In the genomic region with DNA sequence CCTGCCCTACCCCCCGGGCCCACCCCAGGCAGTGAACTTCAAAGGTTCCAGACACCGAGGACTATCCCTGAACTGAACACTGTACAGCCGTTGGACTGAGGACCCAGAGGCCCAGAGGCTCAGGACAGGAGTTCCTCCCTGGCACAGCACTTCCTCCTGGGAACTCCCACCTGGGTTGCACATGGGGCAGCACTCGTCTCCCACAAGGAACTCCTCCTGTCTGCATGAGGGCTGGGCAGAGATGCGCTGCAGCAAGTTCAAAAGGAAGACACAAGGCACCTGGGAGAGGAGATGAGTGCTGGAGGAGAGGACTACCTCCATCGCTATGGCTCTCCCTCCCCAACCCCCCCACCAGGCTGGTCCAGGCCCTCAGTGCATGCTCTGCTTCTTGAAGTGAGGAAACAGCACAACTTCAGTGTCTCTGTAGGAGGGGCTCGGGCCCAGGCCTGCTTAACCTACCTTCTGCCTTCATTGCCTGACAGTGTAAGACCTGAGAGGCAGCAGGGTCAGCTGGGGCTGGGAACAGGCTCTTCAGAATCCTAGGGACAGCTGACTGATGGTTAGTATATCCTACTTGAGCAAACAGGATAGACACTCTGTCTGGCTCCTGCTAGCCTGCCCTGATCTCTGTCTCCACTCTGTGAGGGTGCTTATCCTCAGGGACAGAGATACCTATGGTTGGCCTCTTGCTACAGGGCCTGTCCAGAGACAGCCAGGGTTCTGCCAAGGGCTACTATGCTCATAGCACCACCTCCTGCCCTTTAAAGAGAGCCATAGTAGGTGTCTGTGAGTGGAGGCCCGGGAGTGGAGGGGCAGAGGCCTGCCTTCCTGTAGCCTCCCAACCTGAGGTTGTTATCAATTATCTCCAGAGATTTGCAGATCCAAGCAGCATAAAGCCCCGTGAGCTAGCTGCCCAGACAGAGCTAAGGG, we compare ENCODE assay signal across 8 mouse cellular contexts. TPM values are rescaled to one million over a fixed set of nuclear protein-coding genes. Genes with fewer than 3 reads are reported as not detected.
A peak's percentile ranks its signal among the peaks of the same experiment; 100 is the strongest.
DNase-seq lines count a peak whose midpoint lies in the region; ATAC-seq lines count a peak whose summit lies in the region.

No protein-coding gene starts in this region.

- 55% methylated on average over 9 of the region's 9 CpGs for WGBS in heart, embryonic 12.5 days
- 54% methylated on average over 9 of the region's 9 CpGs for WGBS in heart, embryonic 15.5 days

- peak overlapping the region; percentile 46 for H3K4me2 ChIP-seq in heart, embryonic 12.5 days
- peak overlapping the region; percentile 53 for H3K4me2 ChIP-seq in heart, embryonic 15.5 days

- H3K4me1 ChIP-seq in heart, embryonic 12.5 days (replicated peaks): peaks cover 21% of the 10 kb centered on the region
- peaks cover 10% of the 10 kb centered on the region for H3K4me1 ChIP-seq in heart, embryonic 15.5 days (replicated peaks)

- H3K4me3 ChIP-seq in heart, embryonic 12.5 days: peak overlapping the region; percentile 22
- peak overlapping the region; percentile 31 for H3K4me3 ChIP-seq in heart, embryonic 15.5 days

- intact Hi-C loops in left cerebral cortex, postnatal 10 days (cut with DNase I): no loop called here

- ATAC-seq in heart, embryonic 12.5 days (ENCODE audit: insufficient number of reproducible peaks, low FRiP score): peak; percentile 44
- ATAC-seq in heart, embryonic 15.5 days (replicated peaks; ENCODE audit: insufficient number of reproducible peaks, insufficient read depth, low FRiP score, low read depth): 0 out of 2 replicates have a peak, but pooled peaks have one; percentile 14

- H3K9me3 ChIP-seq in heart, embryonic 12.5 days (replicated peaks): 0 out of 2 replicates have a peak, but pooled peaks cover 4% of the 10 kb centered on the region
- H3K9me3 ChIP-seq in heart, embryonic 15.5 days (replicated peaks): no peaks in the 10 kb centered on the region

- peak overlapping the region; percentile 52 for H3K9ac ChIP-seq in heart, embryonic 12.5 days
- H3K9ac ChIP-seq in heart, embryonic 15.5 days: peak overlapping the region; percentile 12; the same call in 1 of the 2 replicates

- no peak for DNase-seq in heart, adult 8-10 months (ENCODE audit: low spot score)
- peak; percentile 53 for DNase-seq in CD4-positive helper T cell, adult 2 months (ENCODE audit: low read depth, low spot score)
- peak; percentile 24 to 27 for DNase-seq in lung, postnatal 4 days
- DNase-seq in cerebellum, adult 11 months: no peak
- DNase-seq in adipocyte (ENCODE audit: low spot score): no peak
- no peak for DNase-seq in left cerebral cortex, postnatal 10 days (ENCODE audit: extremely low spot score in 1 of 2, low spot score in 2 of 2)

- peak overlapping the region; percentile 1; the same call in 1 of the 2 replicates for H3K27ac ChIP-seq in heart, embryonic 12.5 days (ENCODE audit: poor library complexity, severe bottlenecking)
- H3K27ac ChIP-seq in heart, embryonic 15.5 days: peak overlapping the region; percentile 52

- H3K27me3 ChIP-seq in heart, embryonic 12.5 days (replicated peaks): no peaks in the 10 kb centered on the region; the same call in 1 of the 2 replicates
- no peaks in the 10 kb centered on the region for H3K27me3 ChIP-seq in heart, embryonic 15.5 days

- H3K36me3 ChIP-seq in heart, embryonic 12.5 days: no peaks in the 10 kb centered on the region
- H3K36me3 ChIP-seq in heart, embryonic 15.5 days: no peaks in the 10 kb centered on the region

RNA-seq across cellular contexts. Expression of gene Tnfrsf14, which starts 1.1 kb away (rescaled TPM):
- 1.8 and 2.9 TPM in 2 replicates for polyA plus RNA-seq in heart, embryonic 12.5 days (2016; fragmentation: Nextera tagmentation; extraction: Ambion mirVana)
- total RNA-seq in heart, adult 8-10 months (2022): 1 to 10 TPM; 4.0 to 9.1 (median 4.5) TPM
- 0.57 and 1.2 TPM in 2 replicates for polyA plus RNA-seq in heart, embryonic 15.5 days (2015; fragmentation: Nextera tagmentation; extraction: Ambion mirVana)
- under 1 TPM; 0.61 to 0.99 TPM for total RNA-seq in left cerebral cortex, postnatal 10 days (2021)

RNA-seq across cellular contexts. Expression of gene Fam213b, which starts 28.3 kb away (rescaled TPM):
- polyA plus RNA-seq in heart, embryonic 12.5 days (2016; fragmentation: Nextera tagmentation; extraction: Ambion mirVana): 35.8 and 38.5 TPM in 2 replicates
- total RNA-seq in heart, adult 8-10 months (2022): 100 to 1,000 TPM in 2 of 4 experiments, 10 to 100 TPM in 2; 92.4 to 111 (median 101) TPM
- polyA plus RNA-seq in heart, embryonic 15.5 days (2015; fragmentation: Nextera tagmentation; extraction: Ambion mirVana): 46.7 and 53.6 TPM in 2 replicates
- 10 to 100 TPM; 25.5 to 26.0 TPM for total RNA-seq in left cerebral cortex, postnatal 10 days (2021)

RNA-seq across cellular contexts. Expression of gene Hes5, which starts 33.5 kb away (rescaled TPM):
- 0.70 TPM in 1 of 2 replicates, not detected in the other for polyA plus RNA-seq in heart, embryonic 12.5 days (2016; fragmentation: Nextera tagmentation; extraction: Ambion mirVana)
- total RNA-seq in heart, adult 8-10 months (2022): not detected
- 0.49 and 0.77 TPM in 2 replicates for polyA plus RNA-seq in heart, embryonic 15.5 days (2015; fragmentation: Nextera tagmentation; extraction: Ambion mirVana)
- total RNA-seq in left cerebral cortex, postnatal 10 days (2021): 10 to 100 TPM; 33.3 to 61.6 TPM

RNA-seq across cellular contexts. Expression of gene Pank4, which starts 36.7 kb away (rescaled TPM):
- 45.7 and 46.2 TPM in 2 replicates for polyA plus RNA-seq in heart, embryonic 12.5 days (2016; fragmentation: Nextera tagmentation; extraction: Ambion mirVana)
- total RNA-seq in heart, adult 8-10 months (2022): 10 to 100 TPM; 38.6 to 44.1 (median 41.2) TPM
- 36.6 and 44.5 TPM in 2 replicates for polyA plus RNA-seq in heart, embryonic 15.5 days (2015; fragmentation: Nextera tagmentation; extraction: Ambion mirVana)
- total RNA-seq in left cerebral cortex, postnatal 10 days (2021): 10 to 100 TPM; 30.6 to 31.9 TPM

RNA-seq across cellular contexts. Expression of gene Mmel1, which starts 57.8 kb away (rescaled TPM):
- 0.20 and 0.44 TPM in 2 replicates for polyA plus RNA-seq in heart, embryonic 12.5 days (2016; fragmentation: Nextera tagmentation; extraction: Ambion mirVana)
- total RNA-seq in heart, adult 8-10 months (2022): under 1 TPM in 2 of 4 experiments, not detected in 2; 0.16 to 0.20 TPM
- 0.58 and 0.60 TPM in 2 replicates for polyA plus RNA-seq in heart, embryonic 15.5 days (2015; fragmentation: Nextera tagmentation; extraction: Ambion mirVana)
- under 1 TPM; 0.22 to 0.51 TPM for total RNA-seq in left cerebral cortex, postnatal 10 days (2021)

Comparison
In these comparisons a context has a peak if more than half of its experiments do, and no peak if none do; other contexts are left out.
1. DNase-seq: peak in CD4-positive helper T cell, adult 2 months (single experiment) and lung, postnatal 4 days (2 of 2); none in heart, adult 8-10 months (single experiment), cerebellum, adult 11 months (single experiment), adipocyte (single experiment) and left cerebral cortex, postnatal 10 days (0 of 2).
2. RNA of gene Hes5, which starts 33.5 kb away (total RNA-seq): 33.3 to 61.6 TPM in left cerebral cortex, postnatal 10 days; not detected in heart, adult 8-10 months; every median in the first group is over 10 times any median in the second.